Mouse (Mus musculus): ENCODE measurements around the gene Sec13. TPM values are rescaled to one million over a fixed set of nuclear protein-coding genes. Genes with fewer than 3 reads are reported as not detected.

Sec13 gene
- total RNA-seq (2015) (96.8 and 102 TPM in 2 replicates), total RNA-seq (2017) (103 and 116 TPM in 2 replicates)

DNA sequence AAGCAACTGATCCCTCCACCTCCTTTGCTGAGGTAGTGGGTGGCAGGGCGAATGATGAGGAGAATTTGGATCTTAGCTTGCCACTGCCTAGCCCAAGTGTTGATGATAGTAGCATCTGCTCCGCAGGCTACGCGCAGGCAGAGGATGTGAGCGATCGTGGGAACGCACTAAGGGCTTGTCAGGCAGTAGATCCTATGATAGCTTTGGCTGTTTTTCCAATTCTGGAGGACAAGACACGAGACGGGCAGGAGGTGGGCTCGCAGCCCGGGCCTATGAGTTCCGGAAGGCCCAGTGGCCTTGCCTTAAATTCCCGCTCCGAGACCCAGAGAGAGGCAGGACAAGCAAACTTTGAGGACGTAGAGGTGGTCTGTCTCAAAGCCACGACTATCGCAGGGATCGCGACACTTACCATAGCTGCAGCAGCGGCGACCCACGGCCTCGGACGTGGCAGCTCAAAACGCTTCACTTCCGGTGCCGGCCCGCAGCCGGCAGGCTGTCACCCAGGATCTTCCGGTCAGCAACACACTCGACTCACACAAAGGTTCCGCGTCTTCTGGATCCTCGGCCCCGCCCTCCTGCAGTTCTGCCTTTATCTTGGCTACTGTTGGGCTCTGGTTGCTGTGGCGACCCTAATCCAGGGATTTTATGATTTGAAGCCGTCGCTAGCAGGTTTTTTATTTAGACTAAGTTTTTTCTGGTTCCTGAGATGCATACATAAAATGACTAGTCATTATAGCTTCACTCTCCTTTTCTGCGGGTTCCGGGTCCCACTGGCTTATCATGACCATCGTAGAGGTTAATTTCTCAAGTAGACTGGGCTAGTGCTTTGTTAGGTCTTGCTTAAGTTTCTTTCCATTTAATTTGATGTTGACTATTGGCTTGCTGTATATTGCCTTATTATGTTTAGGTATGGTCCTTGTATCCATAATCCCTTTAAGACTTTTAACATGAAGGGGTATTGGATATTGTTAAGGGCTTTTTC lies at the start of gene Sec13:
Gene Sec13, minus strand, starts transcription at position 508 of the 982 bp plus-strand sequence.
- peak; percentile 100 for ATAC-seq (ENCODE audit: poor library complexity, severe bottlenecking)

DNA sequence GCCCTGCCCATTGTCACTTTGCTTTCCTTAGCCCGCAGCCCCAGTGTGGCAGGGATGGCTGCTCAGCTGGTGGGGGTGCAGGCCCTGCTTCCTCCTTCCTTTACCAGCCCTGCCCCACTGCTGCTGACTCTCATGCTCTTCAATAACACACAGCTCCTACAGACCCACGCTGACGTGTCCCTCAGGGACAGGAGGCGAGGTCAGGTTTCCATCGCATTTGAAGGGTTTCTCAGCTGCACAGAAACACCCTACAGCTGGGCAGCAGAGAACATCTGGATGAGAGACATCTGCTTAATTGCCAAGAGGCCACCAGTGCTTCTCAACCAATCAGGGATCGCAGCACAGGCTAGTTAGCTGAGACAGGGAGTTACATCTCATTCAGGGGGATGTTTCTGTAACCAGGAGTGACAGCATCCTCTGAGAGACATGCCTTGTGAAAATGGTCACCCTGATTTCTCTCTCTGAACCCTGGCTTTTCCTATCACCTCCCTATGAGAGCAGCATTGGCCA lies 47.0 kb upstream of the Sec13 start:
- ATAC-seq (ENCODE audit: poor library complexity, severe bottlenecking) = 0 out of 2 replicates have a peak, but pooled peaks have one; percentile 33

DNA sequence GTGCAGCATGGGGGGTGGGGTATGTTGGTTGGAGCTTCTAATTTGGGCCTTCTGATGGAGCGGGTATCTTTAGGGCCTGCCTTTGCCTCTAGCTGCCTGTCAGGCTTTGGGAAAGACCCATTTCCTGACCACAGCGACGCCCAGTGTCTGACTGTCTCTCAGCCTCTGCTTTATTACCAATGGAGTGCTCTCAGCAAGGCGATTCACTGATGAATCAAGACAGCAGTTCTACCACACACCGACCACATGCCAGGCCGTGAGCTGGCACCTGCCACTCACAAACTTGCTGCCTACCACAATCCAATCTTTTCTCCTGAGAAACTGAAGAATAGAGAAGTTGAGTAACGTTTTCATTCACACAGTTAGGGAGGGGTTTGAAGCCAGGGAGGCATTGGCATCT lies 45.1 kb upstream of the Sec13 start:
- ATAC-seq (ENCODE audit: poor library complexity, severe bottlenecking) = peak; percentile 59

DNA sequence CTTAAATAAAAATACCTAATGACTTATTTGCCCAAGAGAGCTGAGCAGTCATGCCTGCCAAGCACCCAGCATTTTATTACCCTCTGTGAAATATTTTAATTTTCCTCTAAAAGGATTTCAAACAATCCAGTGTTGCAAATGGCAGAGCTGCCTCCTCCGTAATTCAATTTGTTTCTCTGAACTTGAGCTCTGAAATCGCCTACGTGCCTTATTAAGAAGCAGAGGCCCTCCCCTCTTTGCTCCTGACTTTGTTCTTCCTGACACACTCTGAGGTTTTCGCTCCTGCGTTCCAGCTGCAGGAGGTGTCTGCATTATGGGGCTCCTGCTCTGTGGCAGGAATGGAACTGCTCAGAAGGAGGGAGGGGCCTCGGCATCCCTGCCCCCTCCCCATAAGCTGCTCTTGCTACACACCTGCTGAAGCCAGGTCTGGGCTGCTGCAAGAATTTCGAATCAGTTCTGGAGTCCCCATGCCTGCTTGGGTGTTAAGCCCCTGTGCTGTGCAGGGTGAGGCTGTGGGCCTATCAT lies 37.7 kb upstream of the Sec13 start:
- ATAC-seq (ENCODE audit: poor library complexity, severe bottlenecking) = no peak

DNA sequence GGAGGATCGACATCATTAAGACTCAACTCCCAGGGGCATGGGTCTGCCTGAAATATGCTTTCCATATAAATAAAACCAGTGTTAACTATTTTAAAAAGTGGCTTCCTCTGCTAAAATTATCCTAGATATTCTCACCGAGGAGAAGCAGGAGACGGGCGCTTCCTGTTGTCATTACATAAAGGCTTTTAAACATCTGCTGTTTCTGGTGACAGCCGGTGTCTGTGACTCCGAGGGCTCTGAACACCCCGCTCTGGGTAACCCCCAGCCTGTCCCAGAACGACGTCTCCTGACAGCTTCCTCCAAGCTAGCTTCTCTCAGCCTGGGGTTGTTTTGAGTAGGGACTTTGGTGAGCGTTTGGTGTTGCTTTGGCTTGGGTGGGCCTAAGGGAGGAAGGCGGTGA lies 28.3 kb upstream of the Sec13 start:
- ATAC-seq (ENCODE audit: poor library complexity, severe bottlenecking) = no peak

DNA sequence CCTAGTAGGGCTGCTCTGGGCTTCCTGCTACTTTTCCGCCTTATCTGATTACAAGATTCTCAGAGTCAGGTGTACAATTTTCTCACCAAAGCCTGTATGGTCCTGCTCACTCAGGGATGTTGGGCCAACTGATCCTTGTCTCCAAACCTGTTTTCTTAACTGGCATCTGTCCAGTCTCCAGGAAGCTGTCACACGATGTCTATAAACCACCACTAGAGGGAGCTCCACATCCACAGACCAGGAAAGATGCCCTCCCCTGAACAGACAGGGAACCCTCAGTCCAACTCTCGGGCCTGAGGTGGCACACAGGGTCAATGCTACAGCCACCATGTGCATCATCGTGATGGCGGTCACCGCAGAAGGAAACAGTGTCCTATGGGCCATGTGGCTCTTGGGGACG lies 21.1 kb upstream of the Sec13 start:
- ATAC-seq (ENCODE audit: poor library complexity, severe bottlenecking) = peak; percentile 88

DNA sequence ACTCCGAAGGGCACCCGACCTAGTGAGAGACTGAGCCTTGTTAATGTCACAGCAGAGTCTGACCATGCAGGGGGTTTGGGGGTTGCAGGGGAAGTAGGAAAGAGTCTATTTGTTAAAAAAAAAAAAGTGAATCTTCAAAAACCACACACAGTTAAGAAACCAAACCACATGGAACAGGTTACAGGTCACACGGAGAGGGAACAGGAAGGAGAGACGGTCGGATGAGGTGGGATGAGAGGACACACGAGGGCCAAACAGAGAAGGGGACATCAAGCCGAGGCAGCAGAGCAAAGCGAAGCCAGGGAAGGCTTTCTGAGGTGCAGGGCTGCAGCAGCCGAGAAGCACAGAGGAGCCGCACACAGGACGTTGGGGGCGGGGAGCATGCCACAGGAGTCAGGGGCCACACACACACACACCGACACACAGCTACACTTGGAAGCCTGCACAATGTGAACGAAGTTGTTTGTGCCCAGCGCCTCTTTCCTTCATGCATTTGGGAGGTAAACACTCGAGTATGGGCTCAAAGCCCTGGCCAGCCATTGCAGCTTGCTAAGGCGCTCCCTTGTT lies 8.7 kb upstream of the Sec13 start:
- ATAC-seq (ENCODE audit: poor library complexity, severe bottlenecking) = peak; percentile 47

DNA sequence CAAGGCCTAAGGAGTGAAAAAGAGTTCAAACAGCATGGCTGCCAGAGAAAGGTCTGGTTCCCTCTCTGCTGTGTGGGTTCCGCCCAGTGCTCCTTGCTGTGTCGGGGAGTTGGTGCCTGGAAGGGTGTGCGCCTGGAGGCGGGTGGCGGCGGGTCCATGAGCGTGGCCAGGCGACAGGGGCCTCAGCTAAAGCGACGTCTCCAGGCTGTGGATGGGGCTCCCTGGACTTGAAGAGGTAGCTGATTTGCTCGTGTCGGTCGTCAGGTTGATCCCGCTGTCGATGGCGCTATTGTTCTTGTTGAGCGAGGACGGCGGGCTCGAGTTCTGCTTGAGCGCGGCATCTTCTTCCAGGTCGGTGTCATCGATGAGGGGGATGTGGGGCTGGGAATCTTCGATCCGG lies 7.8 kb upstream of the Sec13 start:
- ATAC-seq (ENCODE audit: poor library complexity, severe bottlenecking) = peak; percentile 52

DNA sequence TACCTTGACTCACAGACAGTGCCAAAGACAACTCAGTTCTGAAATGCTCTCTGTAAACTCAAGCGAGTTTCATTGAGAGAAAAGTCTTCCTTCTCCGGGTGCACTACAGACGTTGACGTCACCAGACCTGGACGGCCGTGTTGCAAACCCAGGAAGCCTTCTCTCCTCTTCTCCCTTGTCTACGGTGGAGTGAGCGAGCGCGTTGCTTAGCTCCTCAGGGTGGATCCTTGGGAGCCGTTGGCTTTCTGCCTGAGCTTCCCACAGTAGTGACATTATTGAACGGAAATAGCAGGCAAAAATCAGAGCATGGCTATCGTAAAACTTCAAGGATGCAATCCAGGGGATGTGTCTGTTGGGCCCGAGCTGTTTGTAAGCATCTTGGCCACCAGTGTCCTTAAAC lies 6.7 kb upstream of the Sec13 start:
- ATAC-seq (ENCODE audit: poor library complexity, severe bottlenecking) = no peak

DNA sequence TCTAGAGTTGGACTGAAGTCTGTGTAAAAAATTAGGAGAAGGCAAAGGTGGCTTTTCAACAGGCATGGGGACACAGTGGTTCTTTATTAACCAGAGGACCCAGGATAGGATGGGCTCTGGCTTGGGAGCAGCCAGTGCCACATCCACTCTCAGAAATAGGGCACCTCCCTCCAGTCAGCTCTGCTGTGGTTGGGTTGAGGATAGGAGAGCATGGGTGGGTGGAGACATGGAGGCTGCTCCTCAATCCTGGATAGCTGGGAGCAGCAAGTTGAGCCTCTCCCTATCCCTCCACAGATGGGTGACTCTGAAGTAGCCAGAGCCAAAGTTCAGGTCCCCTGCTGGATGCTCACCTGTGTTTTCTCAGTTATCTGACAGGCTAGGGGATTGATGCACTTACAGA lies 4.6 kb upstream of the Sec13 start:
- ATAC-seq (ENCODE audit: poor library complexity, severe bottlenecking) = no peak

DNA sequence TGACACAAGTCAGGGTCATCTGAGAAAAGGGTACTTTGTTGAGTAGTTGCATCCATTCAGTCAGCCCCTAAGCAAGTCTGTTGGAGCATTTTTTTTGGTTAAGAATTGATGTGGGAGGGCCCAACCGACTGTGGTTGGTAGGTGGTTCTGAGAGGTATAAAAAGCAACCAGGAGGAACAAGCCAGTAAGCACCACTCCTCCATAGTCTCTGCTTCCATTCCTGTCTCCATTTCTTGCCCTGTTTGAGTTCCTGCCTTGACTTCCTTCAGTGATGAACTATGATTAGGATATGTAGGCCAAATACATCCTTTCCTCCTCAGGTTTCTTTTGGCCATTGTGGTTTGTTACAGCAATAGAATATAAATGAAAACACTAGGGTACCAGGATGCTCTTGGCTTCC lies 2.6 kb upstream of the Sec13 start:
- no peak for ATAC-seq (ENCODE audit: poor library complexity, severe bottlenecking)

DNA sequence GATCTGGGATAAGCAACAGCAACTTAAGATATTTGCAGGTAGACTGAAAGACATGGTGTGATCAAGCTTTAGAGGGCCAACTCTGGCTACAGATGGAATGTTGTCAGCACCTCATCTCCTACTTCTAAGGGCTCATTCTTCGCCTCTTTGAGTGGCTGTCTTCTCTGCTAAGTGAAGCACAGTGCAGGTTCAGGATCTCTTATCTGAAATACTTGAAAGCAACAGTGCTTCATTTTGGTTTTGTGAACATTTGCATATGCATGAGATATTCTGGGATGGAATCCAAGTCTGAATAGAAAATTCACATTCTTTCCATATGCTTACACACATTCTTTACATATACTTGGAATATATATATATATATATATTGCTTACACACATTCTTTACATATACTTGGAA lies 1.8 kb upstream of the Sec13 start:
- no peak for ATAC-seq (ENCODE audit: poor library complexity, severe bottlenecking)

DNA sequence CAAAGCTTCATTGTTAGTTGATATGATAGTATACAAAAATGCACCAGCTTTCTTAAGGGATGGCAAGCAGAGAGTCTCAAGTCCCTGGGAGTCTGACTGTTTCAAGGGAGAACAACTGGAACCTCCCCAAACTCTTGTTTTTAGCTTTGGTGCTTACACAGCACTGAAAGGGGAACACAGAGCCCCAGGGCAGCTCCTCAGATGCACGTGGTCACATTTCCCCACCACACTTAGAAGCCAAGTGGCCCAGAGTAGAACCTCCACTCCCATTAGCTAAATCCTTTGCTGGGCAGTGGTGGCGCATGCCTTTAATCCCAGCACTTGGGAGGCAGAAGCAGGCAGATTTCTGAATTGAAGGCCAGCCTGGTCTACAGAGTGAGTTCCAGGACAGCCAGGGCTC lies 882 bp upstream of the Sec13 start:
- no peak for ATAC-seq (ENCODE audit: poor library complexity, severe bottlenecking)

DNA sequence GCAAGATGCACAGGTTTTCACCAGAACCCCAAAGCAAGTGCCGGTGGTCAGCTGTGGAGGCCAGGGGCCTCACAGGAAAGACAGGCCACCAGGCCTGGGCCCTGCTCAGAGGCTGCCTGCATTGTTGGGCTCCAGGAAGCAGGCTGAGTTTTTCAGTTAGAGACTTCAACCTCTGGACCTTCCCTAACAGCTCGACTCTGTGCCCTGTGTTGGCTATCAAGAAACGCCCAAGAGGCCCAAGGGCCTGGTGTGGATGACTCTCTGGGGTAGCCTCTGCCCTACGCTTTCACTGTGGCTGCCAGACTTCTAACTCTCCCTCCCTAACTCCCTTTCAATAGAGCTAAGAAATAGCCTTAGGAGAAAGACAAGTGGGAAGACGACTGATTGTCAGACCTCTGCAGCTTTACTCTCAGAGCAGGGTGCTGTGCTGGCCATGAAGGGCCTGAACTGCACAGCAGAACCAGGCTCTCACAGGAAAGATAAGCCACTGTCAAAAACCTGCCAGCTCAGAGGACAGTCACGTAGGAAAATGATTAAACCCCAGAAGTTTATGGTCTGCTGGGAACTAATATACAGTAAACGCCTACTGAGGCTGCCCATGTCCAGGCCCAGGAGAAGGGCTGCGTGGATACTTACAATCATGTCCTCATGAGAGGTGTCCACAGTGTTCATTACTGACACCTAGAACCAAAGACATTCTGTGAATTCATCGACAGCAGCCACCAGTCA lies 3.1 kb downstream of the Sec13 start:
- no peak for ATAC-seq (ENCODE audit: poor library complexity, severe bottlenecking)

DNA sequence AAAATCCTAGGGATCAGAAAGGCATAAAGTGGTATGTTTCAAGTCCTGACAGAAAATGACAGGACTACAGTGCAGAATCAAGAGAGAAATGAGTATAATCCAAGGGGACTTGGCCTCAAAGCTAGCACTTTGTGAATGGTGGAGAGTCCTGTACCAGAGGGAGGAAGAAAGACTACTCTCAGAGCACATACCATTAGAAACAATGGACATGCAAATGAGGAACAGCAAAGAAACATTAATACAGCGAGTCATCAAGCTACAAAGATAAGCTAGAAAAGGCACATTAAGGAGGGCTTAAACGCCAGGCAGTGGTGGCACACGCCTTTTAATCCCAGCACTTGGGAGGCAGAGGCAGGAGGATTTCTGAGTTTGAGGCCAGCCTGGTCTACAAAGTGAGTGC lies 9.2 kb downstream of the Sec13 start:
- ATAC-seq (ENCODE audit: poor library complexity, severe bottlenecking) = no peak

DNA sequence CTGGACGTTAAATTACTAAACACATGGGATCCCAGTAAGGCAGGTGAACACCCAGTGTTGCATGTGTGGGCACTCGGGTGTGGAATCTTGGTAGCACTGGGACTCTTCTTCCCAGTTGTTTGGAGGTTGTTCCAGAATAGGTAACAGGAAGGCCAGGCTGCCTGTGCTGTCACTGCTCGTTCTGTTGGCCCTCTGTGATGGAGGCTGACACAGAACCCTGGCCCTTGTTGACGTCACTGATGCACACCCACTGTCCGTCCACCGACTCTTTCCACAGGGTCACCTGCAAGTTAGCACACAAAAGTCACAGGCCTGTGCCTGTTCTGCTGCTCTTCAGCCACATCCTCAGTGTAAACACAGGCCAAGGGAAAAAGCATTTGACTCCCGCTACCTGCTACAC lies 12.4 kb downstream of the Sec13 start:
- ATAC-seq (ENCODE audit: poor library complexity, severe bottlenecking) = no peak

DNA sequence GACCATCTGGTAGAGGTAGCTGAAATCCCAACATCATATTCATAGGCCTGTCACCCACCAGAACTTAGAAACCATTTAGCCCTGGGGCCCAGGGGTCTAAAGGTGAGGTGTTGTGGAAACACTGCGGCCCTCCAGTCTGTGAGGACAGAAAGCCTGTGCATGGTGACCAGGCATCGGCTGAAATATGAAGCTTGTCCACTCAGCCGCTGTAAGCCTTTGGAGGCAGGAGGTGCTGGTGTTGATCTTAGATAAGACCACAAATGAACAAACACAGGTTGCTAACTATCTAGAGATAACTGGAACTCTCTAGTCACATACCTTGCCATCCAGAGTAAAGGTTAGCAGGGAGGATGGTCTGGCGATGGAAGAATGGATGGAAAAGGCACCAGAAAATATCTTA lies 19.5 kb downstream of the Sec13 start:
- no peak for ATAC-seq (ENCODE audit: poor library complexity, severe bottlenecking)

DNA sequence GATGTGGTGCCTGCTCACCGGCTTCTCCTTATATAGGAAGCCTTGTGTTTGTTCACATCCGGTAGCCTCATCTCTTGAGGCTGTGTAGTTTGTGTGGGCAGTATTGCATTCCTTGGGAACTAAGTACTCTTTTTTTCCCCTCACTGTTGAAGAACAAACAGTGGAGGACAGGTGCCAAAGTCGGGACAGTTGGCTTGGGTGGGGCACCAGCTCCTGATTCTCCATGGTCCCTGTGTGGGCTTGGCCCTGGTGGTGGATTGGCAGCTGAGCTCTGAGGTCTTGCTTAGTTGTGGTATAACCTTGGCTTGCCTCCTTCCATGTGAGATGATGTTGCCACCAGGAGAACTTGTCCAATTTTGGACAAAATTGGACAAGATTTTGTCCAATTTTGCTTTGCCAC lies 20.7 kb downstream of the Sec13 start, which contains the start of gene Ghrl:
Gene Ghrl, minus strand, starts transcription at position 3 of the 400 bp plus-strand sequence.
- no peak for ATAC-seq (ENCODE audit: poor library complexity, severe bottlenecking)

DNA sequence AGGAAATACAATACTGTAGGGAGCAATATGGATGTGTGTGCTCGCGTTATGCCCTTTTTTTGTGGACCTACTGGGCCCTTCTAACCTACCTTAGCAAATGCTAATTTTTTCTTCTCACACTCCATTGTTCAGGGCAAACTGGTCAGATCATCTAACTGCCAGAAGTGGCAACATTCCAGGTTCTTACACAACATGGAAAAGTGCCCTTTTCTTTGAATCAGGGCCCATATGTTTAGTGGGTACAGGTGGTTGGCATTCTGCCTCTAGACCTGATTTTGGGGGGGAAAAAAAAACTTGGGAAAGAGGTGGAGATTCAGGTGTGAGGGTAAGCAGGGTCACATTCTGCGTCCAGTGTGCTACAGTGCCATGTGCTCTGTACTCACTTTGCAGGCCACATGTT lies 23.0 kb downstream of the Sec13 start:
- no peak for ATAC-seq (ENCODE audit: poor library complexity, severe bottlenecking)

DNA sequence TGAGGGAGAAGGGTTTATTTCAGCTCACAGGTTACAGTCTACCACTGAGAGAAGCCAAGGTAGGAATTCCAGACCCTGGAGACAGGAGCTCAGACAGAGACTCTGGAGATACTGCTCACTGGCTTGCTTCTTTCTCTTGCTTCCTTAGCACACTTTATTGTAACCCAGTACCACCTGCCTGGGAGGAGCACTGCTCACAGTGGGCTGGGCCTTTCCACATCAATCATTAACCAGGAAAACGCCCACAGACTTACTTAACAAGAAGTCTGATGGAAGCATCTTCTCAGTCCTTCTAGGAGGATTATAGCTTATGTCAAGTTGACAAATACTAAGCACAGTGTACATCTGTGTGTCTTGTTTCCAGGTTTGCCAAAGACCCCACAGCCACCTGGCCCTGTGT lies 25.7 kb downstream of the Sec13 start:
- no peak for ATAC-seq (ENCODE audit: poor library complexity, severe bottlenecking)

DNA sequence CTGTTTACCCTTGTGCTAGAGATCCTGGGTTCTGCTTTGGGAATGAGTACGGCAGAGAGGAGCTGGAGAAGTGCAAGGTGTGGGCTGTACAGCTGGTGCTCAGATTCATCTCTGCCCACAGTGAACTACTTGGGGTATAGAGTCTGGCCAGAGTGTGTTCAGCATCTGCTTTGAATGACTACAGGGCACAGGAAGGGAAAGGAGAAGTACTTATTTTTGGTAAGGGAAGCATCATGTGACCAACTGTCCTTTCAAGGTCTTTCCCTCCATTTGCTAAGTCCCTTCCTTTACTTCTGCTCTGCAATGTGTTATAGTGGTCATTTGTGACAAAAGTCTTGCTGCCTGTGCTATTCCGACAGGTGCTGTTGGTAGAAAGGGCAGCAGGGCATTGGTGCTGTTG lies 26.3 kb downstream of the Sec13 start:
- ATAC-seq (ENCODE audit: poor library complexity, severe bottlenecking) = peak; percentile 77
